19 mouse cellular contexts compared by ENCODE assay signal in the genomic region with DNA sequence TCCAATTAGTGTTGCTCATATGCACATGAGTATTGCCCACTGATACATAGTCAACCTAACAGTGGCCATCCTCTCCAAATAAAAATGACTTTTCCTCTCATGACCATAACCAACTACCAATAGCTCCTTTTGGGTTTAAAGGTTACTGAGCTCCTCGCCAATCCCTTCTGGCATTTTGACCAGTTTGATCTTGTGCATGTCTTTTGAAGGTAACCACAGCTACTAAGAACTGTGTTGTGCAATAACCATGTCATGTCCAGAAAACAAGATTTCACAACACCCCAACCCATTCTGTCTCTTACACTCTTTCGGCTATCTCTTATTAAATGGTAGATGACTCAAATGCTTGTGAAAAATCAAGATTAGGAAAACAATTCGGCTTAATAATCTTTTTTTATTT. TPM values are rescaled to one million over a fixed set of nuclear protein-coding genes. Genes with fewer than 3 reads are reported as not detected.
DNase-seq lines count a peak whose midpoint lies in the region; ATAC-seq and TF ChIP-seq lines count a peak whose summit lies in the region.
"Had no signal": no experiment of that assay in that cellular context is flagged by ENCODE, and none has a peak within 500 bp of the region (broad histone marks: within the 10 kb centered on the region; RNA-seq: fewer than 3 reads in every experiment).

No protein-coding gene starts in this region.

- H3K27ac ChIP-seq in kidney, embryonic 15.5 days = no peak overlapping the region
- H3K27ac ChIP-seq: embryonic facial prominence, embryonic 10.5 days; forebrain, embryonic 13.5 days; heart, embryonic 13.5 days; hindbrain, embryonic 15.5 days had no signal

- H3K4me2 ChIP-seq in kidney, embryonic 15.5 days = no peak overlapping the region
- H3K4me2 ChIP-seq: forebrain, embryonic 13.5 days; heart, embryonic 13.5 days; hindbrain, embryonic 15.5 days had no signal

- no peaks in the 10 kb centered on the region for H3K79me2 ChIP-seq in C2C12 (ENCODE audit: control insufficient read depth, insufficient read depth)

- no peak overlapping the region for H3K4me3 ChIP-seq in kidney, embryonic 15.5 days (replicated peaks)
- no peak overlapping the region for H3K4me3 ChIP-seq in C2C12 (ENCODE audit: insufficient read depth, poor library complexity, severe bottlenecking)
- H3K4me3 ChIP-seq: embryonic facial prominence, embryonic 10.5 days; forebrain, embryonic 13.5 days; heart, embryonic 13.5 days; hindbrain, embryonic 15.5 days had no signal

- no peaks in the 10 kb centered on the region for H3K27me3 ChIP-seq in kidney, embryonic 15.5 days
- H3K27me3 ChIP-seq in C2C12 (ENCODE audit: control insufficient read depth, insufficient read depth, insufficient read length) = no peaks in the 10 kb centered on the region
- H3K27me3 ChIP-seq: forebrain, embryonic 13.5 days; heart, embryonic 13.5 days; hindbrain, embryonic 15.5 days had no signal

- WGBS in kidney, embryonic 15.5 days = 85% methylated on average over 3 of the region's 3 CpGs

- no peaks in the 10 kb centered on the region for H3K9me3 ChIP-seq in kidney, embryonic 15.5 days (replicated peaks)
- H3K9me3 ChIP-seq: embryonic facial prominence, embryonic 10.5 days; forebrain, embryonic 13.5 days; G1E; heart, embryonic 13.5 days; hindbrain, embryonic 15.5 days had no signal

- no peaks in the 10 kb centered on the region for H3K4me1 ChIP-seq in kidney, embryonic 15.5 days
- H3K4me1 ChIP-seq: embryonic facial prominence, embryonic 10.5 days had no signal

- DNase-seq in adrenal gland, postnatal 10 days = peak; percentile 12
- DNase-seq in adrenal gland, postnatal 4 days (ENCODE audit: low spot score in 2 of 2) = no peak
- peak; percentile 52 for DNase-seq in kidney, adult 9 months
- DNase-seq: cerebellum, adult 2 months; cerebellum, postnatal 10 days; forebrain, postnatal 0 days; gastrocnemius, postnatal 36 days; heart, adult 11 months; heart, postnatal 36 days had no signal

- H3ac ChIP-seq in C2C12 (ENCODE audit: control insufficient read depth, insufficient read length, low read depth) = no peak overlapping the region

- ATAC-seq in kidney, embryonic 15.5 days (replicated peaks; ENCODE audit: low FRiP score) = no peak
- ATAC-seq in frontal cortex, adult (ENCODE audit: low TSS enrichment) = no peak
- ATAC-seq: CD4-positive, CD25-positive, alpha-beta regulatory T cell, adult 4 months; forebrain, embryonic 13.5 days; forebrain, postnatal 0 days had no signal

- no peak overlapping the region for H3K9ac ChIP-seq in kidney, embryonic 15.5 days
- H3K9ac ChIP-seq: forebrain, embryonic 13.5 days; forebrain, postnatal 0 days; heart, embryonic 13.5 days; hindbrain, embryonic 15.5 days had no signal

- TF ChIP-seq CTCF in C2C12 (IDR thresholded peaks at IDR 0.05; ENCODE audit: control insufficient read depth, insufficient read depth, insufficient read length) = no peak

- no peaks in the 10 kb centered on the region for H3K36me3 ChIP-seq in kidney, embryonic 15.5 days
- no peaks in the 10 kb centered on the region for H3K36me3 ChIP-seq in C2C12 (ENCODE audit: control insufficient read depth, insufficient read depth)
- H3K36me3 ChIP-seq: embryonic facial prominence, embryonic 10.5 days; G1E; heart, embryonic 13.5 days; hindbrain, embryonic 15.5 days had no signal

- no peaks in the 10 kb centered on the region for H3K79me3 ChIP-seq in C2C12 (ENCODE audit: low read depth)

TF ChIP-seq in C2C12, 6 proteins besides CTCF, POLR2A, EP300 and RAD21:
- TF ChIP-seq MYOG (IDR thresholded peaks at IDR 0.05; ENCODE audit: control insufficient read depth, extremely low read depth, insufficient read length) (no peak), FOSL1 (IDR thresholded peaks at IDR 0.05; ENCODE audit: insufficient read depth, low read length, poor library complexity, severe bottlenecking) (no peak), MAX (IDR thresholded peaks at IDR 0.05) (no peak), MYOD1 (IDR thresholded peaks at IDR 0.05; ENCODE audit: control insufficient read depth, insufficient read length, low read depth) (no peak), USF1 (IDR thresholded peaks at IDR 0.05; ENCODE audit: low read depth) (no peak), CEBPB (IDR thresholded peaks at IDR 0.05; ENCODE audit: low read depth) (peak; percentile 17)
TF ChIP-seq in C2C12: peak in this region for 1.

RNA-seq across cellular contexts. Expression of gene Gpm6a, which starts 29.7 kb away (rescaled TPM):
- total RNA-seq in adrenal gland, postnatal 10 days (2021) = 1 to 10 TPM; 6.6 to 7.2 TPM
- total RNA-seq in adrenal gland, postnatal 4 days (2021) = 1 to 10 TPM; 8.4 to 9.0 TPM
- 18.9 and 19.3 TPM in 2 replicates for polyA plus RNA-seq in kidney, embryonic 15.5 days (2015; fragmentation: Nextera tagmentation; extraction: Ambion mirVana)
- not detected for polyA plus RNA-seq in C2C12 (2012; fragmentation: generic; extraction: Trizol)
- total RNA-seq: G1E had no signal
- polyA plus RNA-seq: CD4-positive, CD25-positive, alpha-beta regulatory T cell, adult 4 months; G1E had no signal

RNA-seq across cellular contexts. Expression of gene Wdr17, which starts 38.0 kb away (rescaled TPM):
- total RNA-seq in adrenal gland, postnatal 10 days (2021) = under 1 TPM; 0.54 to 0.64 TPM
- total RNA-seq in adrenal gland, postnatal 4 days (2021) = under 1 TPM; 0.37 to 0.67 TPM
- 0.95 and 0.99 TPM in 2 replicates for polyA plus RNA-seq in kidney, embryonic 15.5 days (2015; fragmentation: Nextera tagmentation; extraction: Ambion mirVana)
- not detected for polyA plus RNA-seq in C2C12 (2012; fragmentation: generic; extraction: Trizol)
- total RNA-seq: heart, postnatal 36 days had no signal
- polyA plus RNA-seq: CD4-positive, CD25-positive, alpha-beta regulatory T cell, adult 4 months; G1E; heart, postnatal 0 days had no signal

Comparison
In these comparisons a context has a peak if more than half of its experiments do, and no peak if none do; other contexts are left out.
1. DNase-seq: peak in adrenal gland, postnatal 10 days (single experiment) and kidney, adult 9 months (single experiment); none in adrenal gland, postnatal 4 days (0 of 2).